Mouse (Mus musculus) c-Kit-positive CD71-positive TER-119-negative erythroid progenitor cells, embryonic 14.5 days (primary cell): ENCODE results near the gene Morf4l1.

ENCODE experiments used
- DNase-seq: peaks from one replicate; pipeline ENCODE4 v3.0.0-alpha.2; 2013; ENCODE audit warnings: low read depth

The Morf4l1 gene

DNA sequence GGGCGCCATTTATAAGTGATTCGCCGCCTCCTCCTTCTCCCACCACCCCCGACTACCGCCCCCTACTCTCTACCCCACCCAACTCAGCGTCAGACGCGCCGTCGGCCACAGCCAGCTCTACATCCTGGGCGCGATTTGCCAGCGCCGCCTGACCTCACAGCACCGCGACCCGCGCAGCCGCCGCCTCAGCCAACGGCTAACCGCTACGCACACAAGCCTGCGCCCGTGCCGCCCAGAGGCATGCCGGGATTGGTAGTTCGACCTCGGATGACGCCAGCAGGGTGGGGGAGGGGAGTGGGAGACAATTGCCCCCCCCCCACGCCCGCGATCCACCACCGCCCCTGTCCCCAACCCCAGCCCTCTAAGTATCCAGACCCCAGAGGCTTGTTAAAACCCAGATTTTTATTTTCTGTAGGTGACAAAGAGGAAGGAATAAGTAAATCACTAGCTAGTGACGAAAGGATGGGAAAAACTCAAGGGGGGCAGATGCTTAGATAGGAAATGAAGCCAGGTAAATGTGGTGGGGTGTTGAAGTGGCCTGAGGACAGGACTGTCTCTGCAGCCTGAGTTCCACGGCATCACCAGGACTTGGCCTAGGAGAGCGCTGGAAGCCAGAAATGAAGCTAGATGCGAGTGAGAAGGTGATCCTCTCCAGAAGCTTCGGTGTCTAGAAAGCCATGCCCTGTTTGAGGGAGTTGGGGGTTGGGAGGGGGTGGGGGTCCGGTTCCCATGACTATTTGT is at the start of gene Morf4l1:
Gene Morf4l1 (minus strand): TSS at position 208 of the 741 bp plus-strand sequence.
- DNase-seq: peak; percentile 82

DNA sequence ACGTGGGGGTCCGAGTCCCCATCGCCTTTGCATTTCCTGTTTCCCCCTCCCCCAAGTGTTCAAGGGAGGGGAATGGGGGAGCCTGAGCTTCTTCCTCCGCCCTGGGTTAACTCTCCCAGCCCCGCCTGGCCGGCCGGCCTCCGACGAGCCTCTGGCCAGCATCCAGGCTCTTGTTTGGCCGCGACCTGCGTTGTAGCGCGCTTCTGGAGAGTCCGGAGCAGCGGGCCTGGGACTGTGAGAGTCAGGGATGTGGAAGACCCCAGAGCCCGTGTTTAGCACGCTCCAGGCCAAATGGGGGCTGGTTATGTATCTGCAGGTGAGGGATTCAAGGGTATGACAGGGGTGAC is 49.1 kb upstream of the Morf4l1 start:
- DNase-seq: no peak

DNA sequence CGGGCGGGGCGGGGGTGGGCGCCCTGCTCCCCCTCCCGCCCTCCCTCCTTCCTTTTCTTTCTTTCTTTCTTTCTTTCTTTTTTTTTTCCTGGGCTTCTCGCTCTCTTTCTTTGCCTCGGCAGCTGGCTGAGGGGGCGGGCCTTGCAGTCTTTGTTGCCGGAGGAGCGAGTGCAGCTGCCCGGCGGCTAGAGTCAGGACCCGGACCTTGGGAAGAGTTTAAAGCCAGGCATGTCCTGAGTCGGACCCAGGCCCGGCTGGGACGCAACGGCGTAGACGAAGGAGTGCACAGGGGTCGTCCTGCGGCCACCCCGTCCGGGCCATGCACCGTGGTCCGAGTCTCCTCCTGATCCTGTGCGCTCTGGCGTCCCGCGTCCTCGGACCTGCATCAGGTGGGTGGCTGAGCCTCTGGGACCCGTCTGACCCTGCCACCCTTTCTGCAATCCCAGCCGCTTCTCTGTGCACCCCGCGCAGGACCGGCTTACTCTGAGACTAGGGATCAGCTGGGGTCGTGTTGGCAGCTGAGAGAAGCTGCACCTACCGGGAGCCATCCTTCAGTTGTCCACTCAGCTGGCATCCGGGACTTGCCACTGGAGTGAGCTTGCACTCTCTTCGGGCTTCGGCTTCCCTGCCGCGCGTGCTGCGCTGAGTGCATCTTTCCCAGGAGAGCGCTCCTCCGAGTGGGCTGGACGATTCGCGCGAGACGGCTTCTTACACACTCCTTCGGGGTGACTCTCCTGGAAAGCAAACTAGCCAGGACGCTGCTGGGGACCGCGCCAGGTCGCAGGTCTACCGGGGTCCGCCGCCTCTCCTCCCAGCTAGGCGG is 48.6 kb upstream of the Morf4l1 start, which contains the start of gene Adamts7:
Gene Adamts7 (plus strand): TSS at position 144 of the 823 bp plus-strand sequence.
- no peak for DNase-seq

DNA sequence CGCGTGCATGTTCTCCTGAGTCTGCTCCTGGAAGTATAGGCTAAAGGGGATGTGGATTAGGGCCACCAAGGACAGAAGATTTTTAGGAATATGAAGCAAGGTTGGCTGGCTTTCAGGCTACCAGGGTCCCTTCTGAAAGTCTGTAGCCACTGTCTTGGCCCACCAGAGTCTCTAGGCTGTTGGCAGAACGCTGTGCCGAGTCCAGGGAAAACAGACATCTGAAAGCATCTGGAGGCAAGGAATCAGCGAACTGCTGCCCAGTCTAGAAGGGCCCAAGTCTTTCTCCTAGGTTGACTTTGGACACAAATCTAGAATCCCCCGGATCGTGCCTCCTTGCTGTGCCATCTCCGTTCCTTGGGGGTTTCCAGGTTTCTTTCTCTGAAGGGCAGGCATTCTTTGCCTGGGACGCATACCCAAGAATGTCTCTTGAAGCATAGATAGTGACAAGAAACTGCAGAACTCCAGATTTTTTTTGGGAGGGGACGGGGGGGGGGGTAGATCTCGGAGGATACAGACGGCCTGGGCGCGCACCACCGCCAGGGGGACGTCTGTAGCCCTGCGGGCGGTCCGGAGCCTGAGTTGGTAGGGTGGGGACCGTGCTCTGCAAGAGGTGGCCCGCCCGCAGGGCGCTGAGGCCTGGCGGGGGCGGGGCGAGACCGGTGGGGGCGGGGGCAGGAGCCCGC is 47.8 kb upstream of the Morf4l1 start:
- peak; percentile 7 for DNase-seq

DNA sequence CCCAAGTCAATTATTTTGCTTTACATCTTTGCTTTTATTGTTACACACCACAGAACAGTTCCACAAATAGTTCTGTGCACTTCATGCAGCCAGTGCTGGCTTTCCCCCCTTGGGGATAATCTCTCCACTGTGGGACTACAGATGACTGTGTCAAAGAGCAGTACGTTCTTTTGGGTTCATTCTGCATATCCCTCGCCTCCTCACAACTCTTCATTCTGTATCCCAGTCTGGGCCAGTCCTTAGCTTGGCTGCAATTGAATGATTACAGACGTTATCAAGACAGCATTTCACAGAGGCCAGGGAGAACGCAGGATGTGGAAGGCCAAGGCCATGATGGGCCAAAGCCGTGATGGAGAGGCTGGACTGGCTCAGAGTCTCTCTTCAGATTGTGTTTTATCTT is 32.3 kb upstream of the Morf4l1 start:
- no peak for DNase-seq

DNA sequence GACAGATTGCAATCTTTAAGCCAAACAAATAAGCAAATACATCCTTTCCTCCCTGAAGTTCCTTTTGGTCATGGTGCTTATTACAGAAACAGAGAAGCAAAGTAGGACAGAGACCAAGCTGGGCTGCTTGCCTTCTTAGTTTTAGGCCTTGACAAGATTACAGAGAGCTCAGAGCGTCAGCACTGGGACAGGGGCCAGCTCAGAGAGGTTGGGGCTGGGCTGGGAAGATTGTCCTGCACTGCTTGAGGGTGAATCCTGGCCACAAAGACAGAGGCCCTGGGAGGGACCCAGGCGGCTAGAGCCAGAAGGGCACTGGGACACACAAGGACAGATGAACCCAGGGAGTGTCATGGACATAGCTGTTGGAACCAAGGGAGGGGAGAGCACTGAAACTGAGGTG is 31.2 kb upstream of the Morf4l1 start:
- no peak for DNase-seq

DNA sequence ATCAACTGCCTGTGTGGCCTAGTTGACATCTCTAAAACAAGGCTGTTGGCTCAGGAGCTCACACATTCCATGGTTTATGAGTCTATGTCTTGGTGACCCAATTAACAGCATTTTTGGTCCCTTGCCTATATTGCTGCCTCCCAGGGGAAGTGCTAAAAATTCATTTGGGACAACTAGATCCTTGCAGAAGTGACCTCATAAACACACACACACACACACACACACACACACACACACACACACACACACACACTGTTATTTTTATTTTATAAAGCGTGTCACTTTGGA is 22.0 kb upstream of the Morf4l1 start:
- DNase-seq: no peak

DNA sequence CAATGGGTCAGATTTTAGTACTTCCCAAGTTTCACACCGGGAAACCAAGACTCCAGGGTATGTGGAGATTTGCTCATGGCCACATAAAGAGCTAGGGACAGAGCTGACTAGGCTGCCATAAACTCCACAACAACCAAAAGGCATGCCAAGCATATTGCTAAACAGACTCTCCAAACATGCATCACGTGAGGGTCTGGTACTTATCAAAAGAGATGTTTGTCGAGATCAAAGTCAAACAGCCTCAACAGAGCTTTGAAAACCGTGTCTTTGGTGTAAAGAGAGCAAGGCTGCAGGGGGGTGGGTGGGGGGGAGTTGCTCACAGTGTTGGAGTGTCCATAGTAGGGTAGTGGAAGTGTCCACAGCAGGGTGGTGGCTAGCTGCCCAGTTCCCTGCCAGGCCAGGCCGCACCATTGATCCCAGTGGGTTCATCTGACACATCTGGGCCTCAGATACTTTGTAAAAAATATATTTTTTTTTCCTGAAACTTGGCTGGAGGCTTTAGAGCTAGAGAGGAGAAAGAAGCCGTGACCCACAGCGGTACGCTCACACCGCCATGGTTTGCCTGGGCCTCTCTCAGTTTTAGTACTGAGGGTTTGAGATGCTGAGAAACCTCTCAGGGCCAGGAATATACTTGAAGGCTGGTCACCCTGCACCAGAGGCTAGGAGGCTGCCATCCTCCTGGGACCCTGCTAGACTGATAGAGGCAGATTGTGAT is 21.5 kb upstream of the Morf4l1 start:
- no peak for DNase-seq

DNA sequence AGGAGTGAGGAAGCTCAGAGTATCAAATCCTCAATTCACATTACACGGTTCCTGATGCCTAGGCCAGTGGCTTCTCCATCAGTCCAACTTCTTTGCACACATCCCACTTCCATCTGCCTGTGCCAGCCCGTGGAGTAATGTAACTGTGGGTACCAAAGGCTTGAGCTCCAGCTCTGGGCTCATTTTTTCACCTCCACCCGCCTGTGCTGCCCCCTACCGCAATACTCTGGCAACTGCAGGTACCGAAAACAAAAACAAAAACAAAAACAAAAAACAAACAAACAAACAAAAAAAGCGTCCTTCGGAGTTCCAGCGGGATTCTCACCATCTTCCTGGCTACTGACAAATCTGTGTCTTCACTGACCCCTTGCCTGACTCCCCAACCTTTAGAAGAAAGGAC is 20.9 kb upstream of the Morf4l1 start:
- no peak for DNase-seq

DNA sequence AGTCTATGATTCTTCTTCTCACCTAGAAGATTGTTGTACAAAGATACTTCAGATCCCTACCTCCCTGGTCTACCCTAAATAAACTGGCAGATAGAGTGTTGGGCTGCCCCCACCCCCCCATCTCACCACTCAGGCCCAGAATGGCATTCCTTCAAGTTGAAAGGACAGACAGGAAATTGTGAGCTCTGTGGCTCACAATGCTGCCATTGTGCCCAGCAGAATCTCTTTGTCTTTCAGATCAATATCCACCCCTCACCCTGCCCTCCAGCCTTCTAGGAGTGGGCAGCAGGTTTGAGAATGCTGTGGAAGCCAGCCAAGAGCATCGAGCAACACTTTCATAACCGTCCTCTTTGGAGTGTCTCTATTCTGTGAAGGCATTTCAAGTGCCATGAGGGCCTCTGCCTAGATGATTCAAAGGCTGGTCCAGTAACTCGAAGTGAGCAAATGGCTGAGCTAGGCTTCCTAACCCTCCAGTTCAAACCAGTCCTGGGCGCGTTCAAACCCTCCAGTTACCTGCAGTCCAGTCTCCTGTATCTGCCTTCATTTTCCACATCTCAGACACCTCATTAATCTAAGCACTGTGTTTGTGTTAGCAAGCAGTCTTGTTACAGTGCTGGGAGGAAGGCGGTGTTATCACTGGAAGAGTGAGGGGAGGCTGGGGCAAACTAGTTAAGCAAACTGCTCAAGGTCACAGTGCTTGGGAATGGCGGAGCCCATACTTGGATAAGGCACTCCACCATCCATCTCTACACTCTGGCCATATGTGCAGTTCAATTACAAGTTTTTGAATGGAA is 19.2 kb upstream of the Morf4l1 start:
- no peak for DNase-seq

DNA sequence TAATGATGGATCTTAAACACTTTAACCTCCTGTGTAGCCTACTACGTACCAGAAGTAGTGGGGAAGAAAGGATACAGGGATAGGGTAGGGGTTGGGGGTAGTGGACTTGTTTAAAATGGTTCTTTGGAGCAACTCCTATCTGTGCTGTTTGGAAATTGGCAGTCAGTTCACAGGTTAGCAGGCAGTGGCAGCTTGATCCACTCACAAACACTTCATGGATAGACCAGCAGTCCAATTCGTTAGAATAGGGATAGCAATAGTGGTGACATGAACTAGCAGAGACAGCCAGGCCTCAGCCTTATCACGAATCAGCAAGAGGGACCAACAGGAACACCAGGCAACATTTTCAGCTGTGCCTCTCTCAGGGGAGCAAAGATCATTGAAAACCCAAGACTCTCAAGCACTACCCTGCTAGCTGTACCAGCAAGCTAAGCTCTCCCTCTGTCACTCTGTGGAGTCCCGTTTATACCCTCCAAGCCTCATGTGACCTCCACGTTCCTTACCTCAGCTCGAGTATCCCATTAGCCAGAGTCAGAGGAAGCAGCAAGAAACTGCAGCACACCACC is 14.1 kb upstream of the Morf4l1 start:
- no peak for DNase-seq

DNA sequence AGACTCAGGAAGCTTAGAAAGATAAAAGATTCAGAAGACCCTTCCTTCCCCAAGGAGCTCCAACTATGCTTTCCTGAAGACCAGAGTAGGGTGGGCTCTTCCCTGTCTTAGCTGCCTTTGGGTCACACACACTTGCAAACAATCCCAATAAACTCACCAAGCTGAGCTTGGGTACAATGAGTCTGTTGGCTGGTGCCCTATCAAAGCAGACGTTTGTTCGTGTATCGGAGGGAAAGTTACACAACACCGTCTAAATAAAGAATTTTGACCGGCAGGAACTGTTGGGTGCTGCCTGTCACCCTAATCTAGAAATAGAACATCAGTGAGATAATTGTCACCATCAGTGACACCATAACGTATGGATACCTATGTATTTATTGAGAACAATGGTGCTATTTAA is 12.6 kb upstream of the Morf4l1 start:
- no peak for DNase-seq

DNA sequence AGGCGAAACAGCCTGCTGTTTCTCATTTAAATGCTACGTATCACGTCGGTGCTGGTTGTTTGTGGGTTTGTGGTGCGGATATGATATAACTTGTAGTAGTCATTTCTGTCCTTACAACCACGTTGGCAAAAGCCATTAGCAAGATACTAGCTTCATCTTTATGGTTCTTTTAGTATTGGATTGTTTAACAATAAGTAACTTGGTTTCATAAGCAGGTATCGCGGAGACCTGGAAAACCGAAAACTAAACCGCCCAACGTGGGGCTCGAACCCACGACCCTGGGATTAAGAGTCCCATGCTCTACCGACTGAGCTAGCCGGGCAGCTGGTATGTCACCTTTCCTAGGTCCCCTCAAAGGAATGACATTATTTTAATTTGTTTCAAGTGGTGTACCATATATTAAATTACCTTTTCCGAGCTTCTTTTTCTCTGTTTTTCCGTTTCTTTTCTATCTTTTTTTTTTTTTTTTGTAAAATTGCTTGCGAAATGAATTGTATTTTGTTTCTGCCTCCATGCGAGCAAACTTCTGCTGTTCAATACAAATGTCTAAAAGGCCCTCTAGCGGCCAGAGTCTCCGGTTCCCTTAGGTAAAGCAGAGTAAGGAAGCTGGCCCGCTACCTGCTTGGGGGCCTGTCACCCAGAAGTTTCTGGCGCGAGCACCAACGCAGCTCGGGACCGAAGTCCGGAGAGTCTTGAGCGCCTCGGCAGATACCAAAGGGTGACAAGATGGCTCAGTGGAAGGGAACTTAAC is 11.9 kb upstream of the Morf4l1 start:
- DNase-seq: peak; percentile 88

DNA sequence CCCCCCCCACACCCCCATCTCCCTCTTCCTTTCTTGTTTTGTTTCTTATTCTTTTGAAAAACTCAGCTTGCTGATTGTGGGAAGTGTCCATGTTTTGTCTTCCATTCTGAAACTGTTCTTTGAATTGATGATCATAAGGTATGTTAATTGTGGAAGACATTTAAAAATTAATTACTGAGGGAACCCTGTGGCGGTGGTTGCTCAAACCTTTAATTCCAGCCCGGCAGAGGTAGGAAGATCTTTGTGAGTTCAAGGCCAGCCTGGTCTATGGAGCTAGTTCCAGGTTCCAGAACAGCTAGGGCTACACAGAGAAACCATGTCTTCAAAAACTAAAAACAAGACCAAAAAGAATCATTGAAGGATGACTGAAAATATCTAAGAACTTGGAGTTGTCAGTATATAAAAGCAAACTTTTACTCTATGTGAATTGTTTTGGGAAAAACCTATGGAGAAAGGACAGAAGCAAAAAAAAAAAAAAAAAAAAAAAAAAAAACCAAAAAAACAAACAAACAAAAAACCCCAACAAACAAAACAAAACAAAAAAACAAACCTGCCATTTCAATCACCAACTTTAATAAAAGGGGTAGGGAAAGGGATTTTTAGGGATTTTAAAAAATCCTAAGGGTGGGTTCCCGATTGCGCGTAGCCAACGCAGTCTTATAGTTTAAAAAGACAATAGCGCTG is 11.0 kb upstream of the Morf4l1 start:
- DNase-seq: no peak

DNA sequence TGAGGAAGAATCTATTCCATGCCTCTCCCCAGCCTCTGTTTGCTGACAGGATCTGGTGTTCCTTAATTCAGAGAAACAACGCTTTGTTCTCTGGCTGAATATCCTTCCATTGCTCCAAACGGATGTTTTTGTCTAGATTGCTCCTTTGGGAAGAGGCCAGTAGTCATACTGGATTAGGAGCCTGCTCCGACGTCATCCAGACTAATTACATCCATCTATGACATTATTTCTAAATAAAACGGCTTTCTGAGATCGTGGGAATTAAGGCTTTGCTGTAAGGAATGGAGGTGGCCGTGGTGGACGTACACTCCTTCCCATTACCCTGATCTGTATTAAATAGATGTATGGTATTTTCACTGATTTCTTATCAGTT is 10.3 kb upstream of the Morf4l1 start:
- no peak for DNase-seq

DNA sequence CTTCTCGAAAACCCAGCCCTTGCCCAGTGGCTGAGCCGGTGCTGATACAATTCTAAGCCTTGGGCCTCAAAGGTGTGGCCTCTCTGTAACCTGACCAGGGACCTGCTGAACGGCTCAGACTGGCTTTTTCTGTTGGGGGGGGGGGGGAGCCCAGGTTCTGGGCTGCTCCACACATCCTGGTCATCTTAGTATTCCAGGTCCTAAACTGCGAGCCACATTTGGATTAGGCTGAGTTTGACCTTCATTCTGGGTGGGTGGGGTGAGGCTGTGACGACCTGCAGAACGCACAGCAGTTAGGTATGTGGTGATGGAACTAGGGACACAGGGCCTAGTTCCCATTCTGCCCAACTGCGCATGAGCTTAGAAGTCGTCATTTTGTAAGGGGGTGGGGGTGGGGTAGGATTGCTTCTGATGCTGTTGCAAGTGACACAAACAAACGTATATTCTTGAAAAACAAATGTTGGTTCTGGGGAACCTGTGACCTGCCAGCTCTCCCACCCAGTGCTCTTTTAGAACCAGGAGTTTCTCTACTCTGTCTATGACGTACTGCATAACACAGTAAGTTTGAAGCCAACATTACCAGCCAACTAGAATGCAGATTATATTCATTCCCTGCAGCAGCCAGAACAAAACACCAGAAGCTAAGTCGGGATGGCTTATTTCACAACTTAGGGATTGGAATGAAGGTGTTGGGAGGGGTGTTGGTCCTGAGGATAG is 9.7 kb upstream of the Morf4l1 start:
- no peak for DNase-seq

DNA sequence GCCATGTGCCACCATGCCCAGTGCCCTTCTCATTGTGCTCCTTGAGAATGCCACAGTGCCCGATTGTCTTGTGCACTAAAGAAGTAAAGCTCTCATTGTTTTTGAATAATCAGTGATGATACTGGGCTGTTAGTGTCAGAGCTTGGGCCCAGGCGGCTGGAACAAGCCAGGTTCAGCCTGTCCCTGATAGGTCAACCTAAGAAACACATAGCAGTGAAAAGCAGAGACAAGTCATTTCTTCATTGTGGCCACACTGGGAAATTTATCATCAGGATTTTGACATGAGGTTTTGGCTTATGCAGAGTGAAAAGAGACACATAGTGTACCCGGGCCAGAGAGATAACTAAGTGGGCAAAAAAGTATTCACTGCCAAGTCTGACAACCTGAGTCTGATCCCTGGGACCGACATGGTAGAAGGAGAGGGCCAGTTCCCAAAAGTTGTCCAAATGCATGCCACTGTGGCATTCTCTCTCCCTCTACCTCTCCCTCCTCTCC is 7.7 kb upstream of the Morf4l1 start:
- no peak for DNase-seq

DNA sequence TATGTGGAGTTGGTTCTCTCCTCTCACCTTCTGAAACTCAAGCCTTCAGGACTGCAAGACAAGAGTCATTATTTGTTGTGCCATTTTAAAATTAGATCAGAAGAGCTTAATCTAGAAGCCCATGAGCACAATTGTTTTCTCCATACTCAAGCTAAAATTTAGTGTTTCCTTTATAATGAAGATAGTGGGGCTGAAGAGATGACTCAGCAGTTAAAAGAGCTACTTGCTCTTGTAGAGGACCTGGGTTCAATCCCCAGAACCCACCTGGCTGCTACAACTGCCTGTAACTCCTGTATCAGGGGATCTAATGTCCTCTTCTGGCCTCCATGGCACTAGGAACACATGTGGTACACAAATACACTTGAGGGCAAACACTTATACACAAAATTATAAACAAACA is 2.7 kb upstream of the Morf4l1 start:
- no peak for DNase-seq

DNA sequence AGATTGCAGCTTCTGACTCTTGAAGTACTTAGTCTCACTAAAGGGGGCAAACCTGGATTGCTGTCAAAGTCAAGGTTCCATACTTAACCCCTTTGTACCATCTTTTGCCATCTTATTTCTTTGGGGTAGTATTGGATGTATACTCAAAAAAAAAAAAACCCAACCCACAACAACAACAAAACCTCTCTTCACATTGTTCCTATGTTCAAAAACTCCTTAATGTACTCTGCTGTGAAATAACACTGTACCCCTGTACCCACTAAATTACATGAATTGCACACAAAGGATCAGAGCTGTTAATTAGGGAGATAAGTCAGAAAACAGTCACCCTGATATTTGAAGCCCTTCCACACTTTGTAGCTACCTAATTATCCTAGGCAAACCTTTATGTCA is 730 bp upstream of the Morf4l1 start:
- no peak for DNase-seq
